Mouse (Mus musculus): ENCODE results near the gene Eif2ak4.

Gene Eif2ak4

DNA sequence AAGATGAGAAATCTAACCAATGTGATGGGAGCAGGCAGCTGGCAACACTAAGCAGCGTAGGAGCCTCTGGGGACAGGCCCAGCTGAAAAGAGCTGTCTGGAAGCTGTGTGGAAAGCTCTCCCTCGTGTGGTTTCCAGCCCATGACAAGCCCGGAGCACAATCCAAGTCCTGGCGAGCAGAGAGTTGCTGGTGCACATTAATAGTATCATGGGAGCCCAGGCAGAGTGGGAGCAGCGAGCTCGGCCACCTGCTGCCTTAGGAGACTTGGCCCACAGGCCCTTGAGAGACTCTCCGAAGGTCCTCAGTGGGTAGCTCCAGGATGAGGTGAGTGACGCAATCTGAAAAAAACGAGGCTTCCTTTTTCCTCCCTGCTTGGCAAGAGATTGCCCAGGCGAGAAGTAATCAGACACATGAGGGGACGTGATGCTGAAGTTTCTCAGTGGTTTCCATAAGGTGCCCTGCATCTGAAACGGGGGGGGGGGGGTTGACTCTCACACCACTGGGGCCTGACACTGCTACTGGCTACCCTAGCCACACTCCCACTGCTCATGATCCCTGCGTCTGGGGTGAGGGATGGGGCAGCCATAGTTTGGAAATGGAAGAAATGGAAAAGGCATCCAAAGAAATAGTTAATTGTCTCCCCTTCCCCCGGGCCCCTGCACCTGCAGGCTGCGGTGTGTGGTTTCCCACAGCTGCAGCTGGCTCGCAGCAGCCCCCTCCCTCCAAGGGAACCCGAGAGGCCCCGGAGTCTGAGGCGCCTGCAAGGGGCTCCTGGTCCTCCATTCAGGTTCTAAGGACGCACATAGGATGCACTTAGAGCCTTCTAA is 110.9 kb downstream of the Eif2ak4 start:
- DNase-seq (ENCODE audit: low read depth in 1 of 2, low spot score in 2 of 2): no peak

DNA sequence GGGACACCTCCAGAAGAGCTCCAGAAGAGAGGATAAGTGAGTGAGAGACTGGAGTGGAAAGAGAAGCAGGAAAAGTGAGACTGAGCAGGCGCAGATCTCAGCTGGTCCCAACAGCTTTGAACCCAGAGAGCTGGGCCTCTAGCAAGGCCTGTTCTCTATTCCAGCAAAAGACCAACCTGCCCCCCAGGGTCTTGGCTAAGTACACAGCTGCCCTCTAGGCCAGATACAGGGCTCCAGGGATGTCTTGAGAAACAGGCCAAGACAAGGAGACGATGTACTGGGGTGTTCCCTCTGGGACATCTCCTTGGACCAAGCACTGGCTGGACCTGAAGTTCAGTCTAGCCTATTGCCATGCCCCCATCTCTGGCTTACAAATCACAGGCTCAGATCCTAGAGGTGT is 111.8 kb downstream of the Eif2ak4 start:
- DNase-seq (ENCODE audit: low read depth in 1 of 2, low spot score in 2 of 2): no peak

DNA sequence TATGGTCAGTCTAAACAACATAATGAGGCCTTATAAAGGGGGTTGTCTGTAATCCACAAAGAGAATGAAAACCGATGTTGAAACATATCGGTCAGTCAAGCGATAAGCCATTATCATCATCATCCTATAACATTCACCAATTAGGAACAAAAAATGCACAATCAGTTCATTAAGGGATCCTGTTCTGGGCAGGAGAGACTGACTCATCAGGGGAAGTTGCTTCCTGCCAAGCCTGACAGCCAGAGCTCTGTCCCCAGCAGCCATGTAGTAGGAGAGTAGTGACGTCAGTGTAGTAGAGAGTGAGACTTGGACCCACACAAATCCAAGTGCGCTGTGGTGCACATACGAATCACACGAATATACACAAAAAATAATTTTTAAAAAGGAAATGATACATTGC is 118.7 kb downstream of the Eif2ak4 start:
- no peak for DNase-seq (ENCODE audit: low read depth in 1 of 2, low spot score in 2 of 2)

DNA sequence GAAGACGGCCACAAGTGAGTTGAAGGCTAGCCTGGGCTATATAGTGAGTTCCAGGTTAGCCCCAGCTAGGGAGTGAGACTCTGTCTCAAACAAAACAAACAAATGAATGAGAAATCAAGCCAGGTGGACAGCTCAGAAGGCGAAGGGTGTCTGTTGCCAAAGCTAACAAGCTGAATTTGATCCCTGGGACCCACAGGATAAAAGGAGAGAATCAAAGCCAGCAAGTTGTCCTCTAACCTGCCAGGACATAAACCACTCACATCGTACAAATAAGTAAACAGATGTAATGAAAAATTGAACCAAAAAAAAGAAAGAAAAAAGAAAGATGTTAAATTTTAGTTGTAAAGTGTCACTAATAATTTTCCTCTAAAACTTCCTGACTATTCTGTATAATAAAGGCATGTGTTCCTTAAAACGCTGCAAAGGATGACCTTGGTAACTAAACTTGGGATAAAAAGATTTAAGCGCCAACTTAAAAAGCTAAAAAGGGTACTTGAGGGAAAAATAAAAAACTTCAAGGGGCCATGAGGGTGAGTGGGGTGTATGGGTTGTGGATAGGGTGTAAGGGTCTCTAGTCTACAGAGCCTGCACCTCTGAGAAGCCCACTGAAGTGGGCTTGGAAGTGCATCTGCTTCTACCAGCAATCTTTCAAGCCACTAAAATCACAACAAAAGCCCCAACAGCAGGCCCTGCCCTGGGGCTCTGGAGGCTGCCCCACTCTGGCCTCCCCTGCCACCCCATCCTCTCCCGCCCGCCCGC is 121.4 kb downstream of the Eif2ak4 start:
- DNase-seq (ENCODE audit: low read depth in 1 of 2, low spot score in 2 of 2): no peak

DNA sequence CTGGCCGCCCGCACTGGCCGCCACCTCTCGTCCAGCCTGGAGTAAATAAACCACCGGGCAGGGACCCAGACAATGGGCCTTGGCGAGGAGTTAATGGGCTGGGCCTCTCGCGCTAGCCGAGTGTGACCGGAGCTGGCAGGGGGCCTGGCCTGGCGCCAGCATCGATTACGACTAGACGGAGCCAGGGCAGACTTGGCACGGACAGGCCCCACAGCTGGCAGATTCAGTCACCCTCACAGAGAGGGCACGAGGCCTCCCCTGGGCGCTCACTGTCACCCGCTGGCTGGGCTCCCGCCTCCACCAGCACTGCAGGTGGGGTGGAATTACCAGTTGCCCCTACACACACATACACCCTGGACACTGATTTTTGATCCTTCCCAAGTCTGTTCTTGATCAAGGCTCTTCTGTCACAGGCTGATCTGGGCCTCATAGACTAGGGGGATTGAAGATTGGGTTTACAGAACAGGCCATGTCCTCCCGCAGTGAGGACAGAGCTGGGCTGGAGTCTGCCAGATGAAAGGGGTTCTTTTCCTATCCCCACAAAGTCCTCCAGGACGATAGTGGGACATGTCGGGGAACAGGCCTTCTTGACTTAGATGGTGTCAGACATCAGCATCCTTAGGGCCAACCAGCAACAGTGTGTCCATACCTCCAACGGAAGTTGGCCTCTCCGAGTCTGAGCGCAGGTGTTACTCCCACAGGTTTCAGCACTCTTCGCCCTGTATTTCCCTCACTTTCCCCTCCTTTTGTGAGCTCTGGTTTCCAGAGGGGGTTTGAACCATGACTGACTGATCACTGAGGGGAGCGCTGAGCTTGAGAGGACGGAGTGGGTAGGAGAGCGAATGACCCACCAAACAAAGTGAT is 122.3 kb downstream of the Eif2ak4 start:
- DNase-seq (ENCODE audit: low read depth in 1 of 2, low spot score in 2 of 2): no peak

DNA sequence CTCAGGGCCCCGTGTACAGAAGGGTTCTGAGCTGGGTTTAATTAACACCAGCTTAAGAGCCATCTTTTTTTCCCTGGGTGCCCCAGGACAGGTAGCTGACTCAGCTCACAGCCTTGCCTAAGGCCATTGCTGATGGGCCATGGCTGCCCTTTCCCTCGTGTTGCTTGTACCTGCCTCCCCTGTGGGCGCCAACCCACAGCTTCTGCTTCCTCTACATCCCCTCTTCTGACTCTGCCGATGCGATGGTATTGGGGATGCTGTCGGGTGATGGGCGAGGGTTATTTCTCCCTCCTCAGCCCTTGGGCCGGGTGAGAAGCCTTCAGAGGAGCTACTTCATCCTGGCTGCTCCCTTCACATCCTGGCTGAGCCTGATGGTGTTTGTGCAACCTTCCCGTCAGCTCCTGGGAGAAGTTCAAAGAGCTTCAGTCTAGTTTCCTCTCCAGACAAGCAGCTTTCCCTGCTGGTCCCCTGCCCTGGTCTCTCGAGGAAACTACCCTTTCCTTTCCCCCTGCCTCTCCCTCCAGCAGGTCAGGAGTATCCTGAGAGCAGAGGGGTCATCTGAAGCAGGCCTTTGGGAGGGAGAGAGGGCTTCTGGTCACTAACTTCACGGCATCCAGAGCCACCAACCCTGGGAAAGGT is 123.5 kb downstream of the Eif2ak4 start:
- no peak for DNase-seq (ENCODE audit: low read depth in 1 of 2, low spot score in 2 of 2)

DNA sequence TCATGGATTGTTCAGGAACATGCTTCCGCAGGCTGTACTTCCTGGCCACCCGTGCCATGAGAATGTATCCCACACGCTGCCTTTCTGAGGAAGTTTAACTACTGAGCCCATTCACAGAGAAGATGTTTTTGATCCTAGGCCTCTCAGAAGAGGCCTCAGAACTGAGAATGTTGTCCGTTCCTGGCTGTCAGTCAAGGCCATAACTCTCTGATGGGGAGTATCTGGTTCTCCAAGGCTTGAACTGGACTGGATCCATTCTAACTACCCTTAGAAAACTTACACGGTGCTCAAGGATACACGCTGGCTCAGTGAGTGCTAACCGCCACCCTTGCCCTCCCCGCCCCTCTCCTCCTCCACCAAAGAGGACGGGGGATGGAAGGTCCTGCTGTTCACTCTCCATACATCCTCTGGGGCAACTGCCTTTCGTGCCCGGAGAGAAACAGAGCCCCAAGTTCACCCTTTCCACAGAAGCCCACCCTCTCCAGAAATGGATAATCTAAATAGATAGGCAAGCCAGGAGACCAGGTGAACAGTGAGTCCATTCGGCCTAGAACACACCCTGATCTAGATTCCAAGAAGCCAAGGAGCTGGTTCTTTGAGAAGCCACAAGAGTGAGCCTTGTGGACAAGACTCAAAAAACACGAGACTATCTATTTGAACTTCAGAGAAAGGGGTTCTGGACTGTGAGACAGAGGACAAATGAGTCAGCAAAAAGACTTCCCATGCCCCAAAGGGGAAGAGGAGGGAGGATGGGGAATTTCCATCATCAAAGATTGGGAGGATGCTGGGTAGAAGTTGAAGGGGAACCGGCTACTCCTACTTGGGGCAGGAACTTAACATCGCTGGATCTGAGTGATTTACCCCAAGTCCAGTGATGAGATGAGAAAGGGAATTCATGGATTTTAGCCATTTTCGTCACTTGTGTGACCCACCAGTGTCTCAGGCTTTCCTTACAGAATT is 124.3 kb downstream of the Eif2ak4 start:
- DNase-seq (ENCODE audit: low read depth in 1 of 2, low spot score in 2 of 2): peak in 1 of 2 experiments; percentile 40

DNA sequence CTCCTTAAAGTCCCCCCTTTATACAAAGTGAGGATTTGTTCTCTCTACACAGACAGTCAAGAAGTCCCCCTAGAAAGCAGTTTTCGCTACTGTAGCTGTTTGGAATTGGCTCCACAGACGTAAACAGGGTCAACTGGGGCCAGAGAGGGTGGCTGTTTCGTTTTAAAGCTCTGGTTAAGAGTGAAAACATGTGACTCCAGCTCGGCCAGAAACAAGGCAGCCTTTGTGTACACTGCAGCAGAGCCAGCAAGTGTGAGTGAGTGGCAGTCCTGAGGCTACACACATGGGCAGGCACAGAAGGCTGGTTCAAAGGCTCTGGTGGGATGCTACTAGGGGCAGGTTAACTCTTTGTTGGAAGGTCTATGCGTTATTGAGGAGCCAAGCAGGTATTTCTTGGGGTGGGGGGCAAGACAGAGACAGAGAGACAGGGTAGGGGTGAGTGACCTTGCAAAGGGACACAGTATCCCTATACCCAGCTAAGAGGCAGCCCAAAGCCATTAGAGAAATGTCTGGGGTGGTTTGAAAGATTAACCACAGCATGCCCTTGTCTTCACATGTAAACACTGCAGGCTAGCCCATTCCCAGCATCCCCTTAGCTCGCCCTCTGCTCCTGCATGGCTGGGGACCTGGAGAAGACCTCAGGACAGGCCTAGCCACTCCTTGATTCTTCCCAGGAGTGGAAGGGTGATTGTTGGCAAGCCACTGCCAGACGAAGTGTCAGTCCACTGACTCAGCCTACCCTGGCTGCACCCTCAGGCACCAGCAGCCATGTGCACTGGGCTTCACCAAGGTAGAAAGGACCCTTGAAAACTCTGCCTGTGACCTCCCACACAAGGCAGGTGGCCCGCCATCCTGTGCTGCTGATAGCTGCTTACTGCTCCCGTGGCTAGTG is 131.9 kb downstream of the Eif2ak4 start:
- DNase-seq (ENCODE audit: low read depth in 1 of 2, low spot score in 2 of 2): no peak

DNA sequence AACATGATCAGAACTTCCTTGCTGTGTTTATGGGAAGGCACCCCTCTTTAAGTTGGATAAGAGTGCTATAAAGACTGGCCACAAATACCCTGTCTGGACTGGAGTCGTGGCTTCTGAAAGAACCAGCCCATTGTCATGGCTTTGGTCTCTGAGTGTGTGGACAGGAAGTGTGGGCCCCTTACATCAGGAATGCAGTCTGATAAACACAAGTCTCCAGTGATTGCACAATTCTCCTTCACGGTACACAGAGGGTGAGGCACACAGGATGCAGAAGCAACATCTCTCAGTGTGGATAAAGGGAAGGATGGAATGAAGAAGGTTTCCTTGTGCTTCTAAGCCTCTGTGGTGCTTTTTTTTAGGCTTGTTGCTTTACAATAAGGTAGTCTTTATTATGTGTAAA is 133.8 kb downstream of the Eif2ak4 start:
- DNase-seq (ENCODE audit: low read depth in 1 of 2, low spot score in 2 of 2): no peak

DNA sequence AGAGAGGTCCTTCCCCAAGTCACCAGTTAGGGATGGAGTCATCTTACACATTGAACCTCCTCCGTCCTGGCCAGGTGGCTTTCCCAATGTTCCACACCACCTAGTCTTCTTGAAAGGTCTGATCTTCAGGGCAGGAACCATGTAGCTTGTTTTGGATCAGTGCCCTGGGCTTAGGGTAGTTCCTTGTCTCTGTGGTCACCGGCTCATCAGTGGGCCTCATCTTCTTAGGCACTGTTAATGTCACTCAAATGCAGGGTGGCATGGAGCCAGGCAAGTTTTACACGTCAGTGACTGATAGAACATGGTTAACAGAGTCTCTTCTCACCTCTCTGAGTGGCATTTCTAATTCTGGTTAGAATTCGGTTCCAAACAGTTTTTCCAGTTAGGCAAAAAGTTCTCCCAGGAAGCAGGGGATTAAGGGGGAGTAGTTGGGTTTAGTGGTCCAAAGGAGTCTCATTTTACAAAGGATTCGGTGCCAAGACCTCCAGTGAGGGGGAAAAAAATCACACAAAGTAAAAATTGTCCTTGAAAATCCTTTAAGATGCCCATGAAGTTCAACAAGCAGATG is 134.8 kb downstream of the Eif2ak4 start:
- no peak for DNase-seq (ENCODE audit: low read depth in 1 of 2, low spot score in 2 of 2)

DNA sequence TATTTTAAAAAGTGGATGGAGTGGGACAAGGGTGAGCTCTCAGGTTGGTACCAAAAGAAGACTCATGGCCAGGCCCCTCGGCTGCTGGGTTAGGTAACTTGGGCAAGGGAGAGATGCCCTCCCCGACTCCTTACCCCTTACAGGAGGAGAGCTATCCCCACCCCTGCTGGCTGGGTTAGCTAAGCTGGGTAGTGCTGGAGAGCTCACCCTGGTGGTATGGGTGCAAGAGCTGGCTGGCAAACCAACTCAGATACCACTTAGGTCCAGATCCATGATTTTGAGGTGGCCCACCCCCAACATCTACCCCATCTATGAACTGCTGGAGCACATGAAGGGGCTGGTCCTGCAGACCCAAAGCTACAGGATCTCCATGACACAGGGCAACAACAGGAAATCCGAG is 136.4 kb downstream of the Eif2ak4 start:
- no peak for DNase-seq (ENCODE audit: low read depth in 1 of 2, low spot score in 2 of 2)

Data from monocyte, adult 2 months (primary cell).